Mouse (Mus musculus) adrenal gland, adult 2 months (tissue): ENCODE results near the gene Serinc4. TPM values are rescaled to one million over a fixed set of nuclear protein-coding genes. Genes with fewer than 3 reads are reported as not detected.

Experiments used
- DNase-seq: peaks from one replicate; pipeline ENCODE4 v3.0.0; 2021
- microRNA-seq, 2 experiments: library from miRNA; unstranded; fragments of <30 nt; microRNA quantifications; one replicate each; pipeline ENCODE4 v1.2.0; 2021
- polyA plus RNA-seq: library from polyadenylated mRNA; depleted of rRNA; stranded (reverse); fragments of >200 nt; gene quantifications from 2 replicates; pipeline ENCODE4 v1.2.3, GENCODE M21; 2012; rRNA removed
- total RNA-seq, 2 experiments: library from RNA; stranded (reverse); gene quantifications; 2 replicates each; pipeline ENCODE4 v1.2.3; 2021

Serinc4 gene
- total and polyA plus RNA-seq, 3 experiments: 0.20 to 0.21 TPM; not detected in 1

DNA sequence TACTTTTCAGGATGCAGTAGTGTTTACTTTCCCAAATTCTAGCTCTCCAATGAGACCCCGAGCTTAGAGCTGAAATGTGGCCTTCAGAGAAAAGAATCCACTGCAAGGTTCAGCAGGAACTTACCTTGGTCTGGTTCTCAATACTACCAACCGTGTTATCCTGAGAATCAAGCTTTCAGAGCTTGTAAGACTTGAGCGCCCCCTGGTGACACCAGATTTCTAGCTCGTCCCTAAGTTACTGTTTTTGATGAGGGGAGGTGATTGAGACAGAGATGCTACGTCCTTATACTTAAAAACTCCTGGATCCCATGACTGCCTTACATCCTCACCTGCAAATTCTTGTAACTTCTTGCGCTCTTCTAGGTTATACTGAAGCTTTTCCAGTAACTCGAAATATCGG lies 60.0 kb downstream of the Serinc4 start:
- peak; percentile 76 for DNase-seq

Small RNA genes within 50 kb of the gene (microRNA-seq; reads per million reads assigned to microRNA genes)
- 0 reads per million in 2 experiments for gene Gm22953

Other genes starting within 250 kb of the Serinc4 start
- gene Trp53bp1, start 185.4 kb downstream of the Serinc4 start, total RNA-seq: 10 to 100 TPM; 52.2 to 67.9 TPM
- 25.1 and 33.4 TPM in 2 replicates for gene Trp53bp1, start 185.4 kb downstream of the Serinc4 start, polyA plus RNA-seq
- gene Map1a, start 167.2 kb downstream of the Serinc4 start, total RNA-seq: 10 to 100 TPM in 1 of 2 experiments, 1 to 10 TPM in 1; 5.1 to 12.1 TPM
- gene Map1a, start 167.2 kb downstream of the Serinc4 start, polyA plus RNA-seq: 2.4 and 4.2 TPM in 2 replicates
- gene Ppip5k1, start 101.4 kb downstream of the Serinc4 start, total RNA-seq: 10 to 100 TPM; 51.4 to 56.9 TPM
- 36.7 and 41.0 TPM in 2 replicates for gene Ppip5k1, start 101.4 kb downstream of the Serinc4 start, polyA plus RNA-seq
- 10 to 100 TPM in 1 of 2 experiments, 1 to 10 TPM in 1; 6.9 to 14.2 TPM for gene Ckmt1, start 99.1 kb downstream of the Serinc4 start, total RNA-seq
- 9.2 and 11.5 TPM in 2 replicates for gene Ckmt1, start 99.1 kb downstream of the Serinc4 start, polyA plus RNA-seq
- gene Strc, start 69.6 kb downstream of the Serinc4 start, total RNA-seq: under 1 TPM in 1 of 2 experiments, not detected in 1; 0.31 TPM
- gene Strc, start 69.6 kb downstream of the Serinc4 start, polyA plus RNA-seq: 0.07 and 0.16 TPM in 2 replicates
- 100 to 1,000 TPM; 385 to 421 TPM for gene Pdia3, start 43.0 kb downstream of the Serinc4 start, total RNA-seq
- 1,644 and 2,044 TPM in 2 replicates for gene Pdia3, start 43.0 kb downstream of the Serinc4 start, polyA plus RNA-seq
- gene Catsper2, start 43.0 kb downstream of the Serinc4 start, total RNA-seq: 1 to 10 TPM; 1.5 to 2.4 TPM
- gene Catsper2, start 43.0 kb downstream of the Serinc4 start, polyA plus RNA-seq: 0.65 and 0.95 TPM in 2 replicates
- under 1 TPM; 0.35 to 0.63 TPM for gene Ell3, start 12.5 kb downstream of the Serinc4 start, total RNA-seq
- 0.20 and 0.23 TPM in 2 replicates for gene Ell3, start 12.5 kb downstream of the Serinc4 start, polyA plus RNA-seq
- gene Serf2, start 7.6 kb downstream of the Serinc4 start, total RNA-seq: 100 to 1,000 TPM; 272 to 371 TPM
- gene Serf2, start 7.6 kb downstream of the Serinc4 start, polyA plus RNA-seq: 275 and 332 TPM in 2 replicates
- gene Hypk, start 3.5 kb downstream of the Serinc4 start, total RNA-seq: 10 to 100 TPM; 15.7 to 25.5 TPM
- 2.2 and 3.0 TPM in 2 replicates for gene Hypk, start 3.5 kb downstream of the Serinc4 start, polyA plus RNA-seq
- 10 to 100 TPM; 37.2 to 38.7 TPM for gene Mfap1b, start 17.3 kb upstream of the Serinc4 start, total RNA-seq
- gene Mfap1b, start 17.3 kb upstream of the Serinc4 start, polyA plus RNA-seq: 0.89 and 0.98 TPM in 2 replicates
- gene Mfap1a, start 49.9 kb upstream of the Serinc4 start, total RNA-seq: 10 to 100 TPM; 30.0 to 37.3 TPM
- gene Mfap1a, start 49.9 kb upstream of the Serinc4 start, polyA plus RNA-seq: 0.68 and 0.79 TPM in 2 replicates
- 1 to 10 TPM; 2.6 to 5.4 TPM for gene Wdr76, start 49.9 kb upstream of the Serinc4 start, total RNA-seq
- gene Wdr76, start 49.9 kb upstream of the Serinc4 start, polyA plus RNA-seq: 0.46 and 0.66 TPM in 2 replicates